Comparison of ENCODE assay signal across 18 mouse cellular contexts in the genomic region with DNA sequence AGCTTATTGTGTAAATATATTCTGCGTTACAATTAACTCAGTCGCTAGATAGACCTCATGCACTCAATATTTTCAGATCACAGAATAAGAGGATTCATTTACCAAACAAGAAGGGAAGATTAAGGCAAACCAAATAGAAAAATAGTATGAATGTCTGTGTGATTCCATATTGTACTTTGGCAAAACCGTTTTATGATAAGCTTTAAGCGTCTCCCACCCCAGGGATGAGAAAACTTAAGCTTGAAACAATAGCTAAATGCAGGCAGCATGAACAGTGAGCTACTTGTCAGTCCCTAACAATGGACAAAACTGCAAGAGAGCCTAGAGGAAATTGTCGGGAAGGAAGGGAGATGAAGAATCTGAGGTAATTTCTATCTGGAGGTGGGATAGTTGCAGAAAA.
DNase-seq lines count a peak whose midpoint lies in the region; ATAC-seq and TF ChIP-seq lines count a peak whose summit lies in the region.
"Had no signal": no experiment of that assay in that cellular context is flagged by ENCODE, and none has a peak within 500 bp of the region (broad histone marks: within the 10 kb centered on the region; RNA-seq: fewer than 3 reads in every experiment).

No protein-coding gene starts in this region.

- no peak overlapping the region for H3K4me2 ChIP-seq in neural tube, embryonic 13.5 days
- H3K4me2 ChIP-seq in hindbrain, embryonic 14.5 days (replicated peaks) = peak overlapping the region; percentile 34; the same call in 1 of the 2 replicates
- H3K4me2 ChIP-seq in midbrain, embryonic 14.5 days (ENCODE audit: low read length) = peak overlapping the region; percentile 42
- H3K4me2 ChIP-seq: kidney, embryonic 15.5 days; liver, embryonic 12.5 days had no signal

- peak overlapping the region; percentile 18; the same call in 1 of the 2 replicates for H3K9ac ChIP-seq in neural tube, embryonic 13.5 days
- peak overlapping the region; percentile 32; the same call in 1 of the 2 replicates for H3K9ac ChIP-seq in hindbrain, embryonic 14.5 days
- peak overlapping the region; percentile 42; the same call in 1 of the 2 replicates for H3K9ac ChIP-seq in midbrain, embryonic 14.5 days (replicated peaks; ENCODE audit: low read length)
- H3K9ac ChIP-seq: heart, embryonic 12.5 days; kidney, embryonic 15.5 days; liver, embryonic 12.5 days; liver, postnatal 0 days had no signal

- H3K9me3 ChIP-seq in neural tube, embryonic 13.5 days = no peaks in the 10 kb centered on the region
- H3K9me3 ChIP-seq in hindbrain, embryonic 14.5 days (ENCODE audit: control insufficient read depth, low read length) = no peaks in the 10 kb centered on the region
- no peaks in the 10 kb centered on the region for H3K9me3 ChIP-seq in midbrain, embryonic 14.5 days (ENCODE audit: control insufficient read depth, low read length)
- H3K9me3 ChIP-seq: heart, embryonic 12.5 days; kidney, embryonic 15.5 days; liver, embryonic 12.5 days; megakaryocyte, embryonic 14.5 days had no signal

- peaks cover 7% of the 10 kb centered on the region; the same call in 1 of the 2 replicates for H3K27me3 ChIP-seq in neural tube, embryonic 13.5 days
- H3K27me3 ChIP-seq in hindbrain, embryonic 14.5 days (ENCODE audit: control insufficient read depth, insufficient read depth, low read length) = 0 out of 2 replicates have a peak, but pooled peaks cover 7% of the 10 kb centered on the region
- H3K27me3 ChIP-seq in midbrain, embryonic 14.5 days (ENCODE audit: control insufficient read depth, insufficient read depth, low read length) = no peaks in the 10 kb centered on the region
- H3K27me3 ChIP-seq: heart, embryonic 12.5 days; liver, embryonic 12.5 days; megakaryocyte, embryonic 14.5 days had no signal

- no peak for ATAC-seq in neural tube, embryonic 13.5 days (ENCODE audit: low read depth)
- no peak for ATAC-seq in hindbrain, embryonic 14.5 days (ENCODE audit: low FRiP score)
- no peak for ATAC-seq in midbrain, embryonic 14.5 days (ENCODE audit: low FRiP score, low TSS enrichment)
- ATAC-seq: liver, embryonic 12.5 days; liver, postnatal 0 days; lung, postnatal 0 days had no signal

- H3K4me3 ChIP-seq in neural tube, embryonic 13.5 days = no peak overlapping the region
- H3K4me3 ChIP-seq in hindbrain, embryonic 14.5 days (replicated peaks; ENCODE audit: low read length) = no peak overlapping the region
- no peak overlapping the region for H3K4me3 ChIP-seq in midbrain, embryonic 14.5 days (replicated peaks; ENCODE audit: low read depth, low read length)
- no peak overlapping the region for H3K4me3 ChIP-seq in lung, adult 2 months (replicated peaks; ENCODE audit: extremely low read depth, low read depth, low read length)
- H3K4me3 ChIP-seq: heart, embryonic 12.5 days; kidney, embryonic 15.5 days; left cerebral cortex, adult 2 months; liver, embryonic 12.5 days; megakaryocyte, embryonic 14.5 days had no signal

- WGBS in neural tube, embryonic 13.5 days = 52% methylated on average over 5 of the region's 5 CpGs
- WGBS in hindbrain, embryonic 14.5 days = 43% methylated on average over 5 of the region's 5 CpGs
- 23% methylated on average over 5 of the region's 5 CpGs for WGBS in midbrain, embryonic 14.5 days
- 55% methylated on average over 5 of the region's 5 CpGs for WGBS in lung, adult 2 months

- peaks cover 28% of the 10 kb centered on the region for H3K4me1 ChIP-seq in neural tube, embryonic 13.5 days (replicated peaks)
- H3K4me1 ChIP-seq in hindbrain, embryonic 14.5 days (replicated peaks; ENCODE audit: control insufficient read depth, insufficient read depth, low read length) = peaks cover 32% of the 10 kb centered on the region
- peaks cover 37% of the 10 kb centered on the region for H3K4me1 ChIP-seq in midbrain, embryonic 14.5 days (ENCODE audit: control insufficient read depth, insufficient read depth, low read length)
- no peaks in the 10 kb centered on the region for H3K4me1 ChIP-seq in lung, adult 2 months (ENCODE audit: control insufficient read depth, insufficient read depth, low read length)
- H3K4me1 ChIP-seq: kidney, embryonic 15.5 days; liver, embryonic 12.5 days had no signal

- no peak for TF ChIP-seq POLR2A in lung, adult 2 months (IDR thresholded peaks at IDR 0.05; ENCODE audit: borderline replicate concordance, extremely low read depth, low read depth, low read length)

- H3K27ac ChIP-seq in neural tube, embryonic 13.5 days (replicated peaks) = peak overlapping the region; percentile 71; the same call in 1 of the 2 replicates
- H3K27ac ChIP-seq in hindbrain, embryonic 14.5 days = peak overlapping the region; percentile 82
- peak overlapping the region; percentile 85 for H3K27ac ChIP-seq in midbrain, embryonic 14.5 days (replicated peaks; ENCODE audit: low read depth, low read length)
- H3K27ac ChIP-seq: kidney, embryonic 15.5 days; liver, embryonic 12.5 days had no signal

- DNase-seq in neural tube, embryonic 10.5 days (ENCODE audit: extremely low spot score, low spot score) = no peak
- no peak for DNase-seq in hindbrain, embryonic 14.5 days (ENCODE audit: low spot score)
- peak; percentile 60 for DNase-seq in midbrain, embryonic 14.5 days
- no peak for DNase-seq in lung, adult 2 months
- DNase-seq in left cerebral cortex, postnatal 10 days (ENCODE audit: extremely low spot score in 1 of 2, low spot score in 2 of 2) = no peak
- DNase-seq: B cell, adult 2 months; cerebellum, postnatal 36 days; gastrocnemius, postnatal 36 days; kidney, adult 18-20 months; kidney, postnatal 25 days; liver, postnatal 0 days had no signal

- intact Hi-C loops in left cerebral cortex, postnatal 10 days (cut with DNase I) = no loop called here

- TF ChIP-seq CTCF in lung, adult 2 months (IDR thresholded peaks at IDR 0.05; ENCODE audit: insufficient read depth, low read length) = no peak

- H3K36me3 ChIP-seq in neural tube, embryonic 13.5 days = no peaks in the 10 kb centered on the region
- no peaks in the 10 kb centered on the region for H3K36me3 ChIP-seq in hindbrain, embryonic 14.5 days (replicated peaks; ENCODE audit: control insufficient read depth, insufficient read depth)
- no peaks in the 10 kb centered on the region for H3K36me3 ChIP-seq in midbrain, embryonic 14.5 days (ENCODE audit: control insufficient read depth, insufficient read depth, low read length)
- H3K36me3 ChIP-seq: heart, embryonic 12.5 days; kidney, embryonic 15.5 days; liver, embryonic 12.5 days had no signal
